Mouse (Mus musculus) left cerebral cortex, postnatal 25 days (tissue): Measurements from ENCODE around the gene Slc9a9. TPM values are rescaled to one million over a fixed set of nuclear protein-coding genes. Genes with fewer than 3 reads are reported as not detected.

Source experiments
- DNase-seq, 2 experiments: peaks; one replicate each; pipeline ENCODE4 v3.0.0; 2022; ENCODE audit warnings: low spot score in 2 of 2, mixed read lengths in 1 of 2
- intact Hi-C: fragments of 180-260 bp; cut with DNase I; formaldehyde crosslinking; loops from one replicate; pipeline ENCODE4 v1.15.1; 2025
- total RNA-seq, 2 experiments: library from RNA; stranded (reverse); gene quantifications; 2 replicates each; pipeline ENCODE4 v1.2.3; 2021

Slc9a9 gene
- total RNA-seq, 2 experiments from 2014 or later, result 17.9 to 24.0 TPM

DNA sequence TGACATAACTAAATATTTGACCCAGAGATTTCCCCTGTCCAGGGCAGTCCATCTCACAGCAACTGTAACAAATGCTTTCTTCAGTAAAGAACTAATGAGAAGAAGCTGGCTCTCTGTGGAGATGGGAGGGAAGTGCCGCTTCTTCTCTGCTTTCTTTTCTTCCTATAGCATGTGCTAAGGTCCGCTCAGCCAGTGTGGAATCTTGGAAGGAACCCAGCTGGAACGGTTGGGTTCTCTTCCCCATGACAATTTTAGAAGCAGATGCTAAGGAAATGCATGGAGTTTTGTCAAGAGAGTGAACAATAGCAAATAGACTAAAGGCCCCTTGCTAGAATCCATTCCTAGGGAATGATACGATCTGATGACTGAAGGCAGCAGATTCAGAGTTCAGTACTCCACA is 496.5 kb downstream of the Slc9a9 start:
- DNase-seq, result peak; percentile 27 to 76
- intact Hi-C loops, result no loop called here

DNA sequence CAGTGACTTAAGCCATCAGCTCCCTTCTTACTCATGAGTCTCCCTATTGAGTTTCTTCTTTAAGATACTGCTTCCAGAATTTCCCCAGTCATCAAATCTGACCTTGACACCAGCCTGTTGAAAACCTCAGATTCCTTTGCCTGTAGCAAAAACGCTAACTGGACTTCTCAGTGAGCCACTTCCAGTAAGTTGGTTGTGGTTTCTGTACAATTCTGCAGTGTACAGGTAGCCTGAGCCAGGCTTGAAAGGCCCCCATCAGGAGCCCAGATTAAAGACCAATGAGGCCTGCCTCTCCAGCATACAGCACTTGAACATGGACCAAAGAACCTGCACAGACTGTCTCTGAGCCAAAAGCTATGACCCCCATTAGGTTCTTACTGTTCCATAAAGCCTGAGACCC is 498.1 kb downstream of the Slc9a9 start:
- intact Hi-C loops, result no loop called here
- no peak for DNase-seq

DNA sequence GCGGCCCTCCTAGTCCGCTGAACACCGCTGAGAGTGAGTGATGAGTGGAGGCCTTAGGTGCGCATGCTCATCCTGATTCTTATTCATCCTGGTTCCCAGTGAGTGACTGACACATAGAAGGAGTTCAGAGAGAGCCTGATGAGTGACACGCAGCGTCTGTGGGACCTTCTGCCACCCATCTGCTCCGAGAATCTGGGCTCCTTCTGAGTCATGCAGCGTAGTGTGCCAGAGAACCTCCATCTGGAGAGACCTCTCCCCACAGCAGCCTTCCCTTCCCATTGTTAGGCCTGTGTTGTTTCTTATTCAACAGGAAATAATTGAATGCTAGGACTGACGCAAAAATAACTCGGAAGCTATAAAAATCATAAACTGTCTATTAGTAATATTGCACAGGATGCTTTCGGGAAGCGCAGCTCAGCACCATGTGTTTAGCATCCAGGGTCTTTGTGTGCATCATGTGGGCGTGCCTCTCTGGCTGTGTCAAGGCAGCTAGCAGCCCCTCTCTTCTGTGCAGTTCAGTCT is 498.8 kb downstream of the Slc9a9 start:
- DNase-seq, result peak; percentile 56 to 61
- intact Hi-C loops, result no loop called here

DNA sequence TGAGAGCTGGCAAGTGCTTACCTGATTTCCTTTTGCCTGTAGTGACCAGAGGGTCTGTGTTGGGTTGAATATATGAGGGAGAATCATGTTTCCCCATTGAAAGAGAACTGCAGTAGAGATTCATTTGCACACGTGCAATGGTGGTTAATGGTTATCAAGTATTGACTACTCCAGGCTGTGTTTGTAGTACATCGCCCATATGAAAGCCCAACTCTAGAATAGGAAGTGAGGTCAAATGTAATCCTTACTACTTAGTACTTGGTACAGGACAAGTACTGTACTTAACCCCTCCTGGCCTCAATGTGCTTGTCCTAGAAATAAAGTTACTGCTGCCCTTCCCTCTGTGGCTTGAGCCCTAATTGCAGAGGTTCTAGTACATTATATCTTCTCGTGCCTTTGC is 508.5 kb downstream of the Slc9a9 start:
- intact Hi-C loops, result no loop called here
- DNase-seq, result no peak

DNA sequence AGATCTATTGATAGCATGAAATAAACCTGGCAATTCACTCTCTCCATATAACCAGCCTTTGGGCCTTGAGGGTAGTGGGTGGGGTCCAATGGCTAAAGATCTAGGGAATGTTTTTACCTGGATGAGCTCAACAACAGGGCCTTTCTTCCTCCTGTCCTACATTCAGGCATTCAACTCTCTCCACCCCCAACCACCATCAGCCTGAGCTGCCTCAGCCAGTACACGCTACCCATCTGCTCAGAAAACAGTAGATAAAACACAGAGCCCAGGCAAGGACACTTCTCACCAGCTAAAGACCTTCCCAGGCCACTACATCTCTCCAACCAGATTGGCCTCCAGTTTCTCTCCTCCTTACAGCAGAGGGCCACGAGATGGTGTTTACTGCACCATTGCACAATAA is 510.3 kb downstream of the Slc9a9 start:
- no peak for DNase-seq
- intact Hi-C loops, result no loop called here

DNA sequence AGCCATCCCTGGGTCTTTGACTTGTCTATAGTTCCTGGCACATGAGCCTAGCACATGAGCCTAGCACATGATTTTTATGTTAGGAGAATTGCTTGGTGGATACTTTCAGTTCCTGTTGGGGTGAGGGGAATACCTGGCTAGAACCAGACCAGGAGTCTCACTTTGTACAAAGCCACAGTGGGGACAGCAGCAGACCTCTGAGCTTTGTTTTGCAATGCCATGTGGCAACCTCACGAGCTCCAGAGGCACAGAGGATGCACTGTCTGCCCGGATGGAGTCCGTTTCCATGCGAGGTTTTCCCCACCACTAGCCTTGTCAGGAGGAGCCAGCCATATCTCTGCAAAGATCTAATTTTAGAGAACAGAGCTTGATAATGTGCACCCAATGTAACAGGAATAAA is 510.9 kb downstream of the Slc9a9 start:
- DNase-seq, result no peak
- intact Hi-C loops, result no loop called here

DNA sequence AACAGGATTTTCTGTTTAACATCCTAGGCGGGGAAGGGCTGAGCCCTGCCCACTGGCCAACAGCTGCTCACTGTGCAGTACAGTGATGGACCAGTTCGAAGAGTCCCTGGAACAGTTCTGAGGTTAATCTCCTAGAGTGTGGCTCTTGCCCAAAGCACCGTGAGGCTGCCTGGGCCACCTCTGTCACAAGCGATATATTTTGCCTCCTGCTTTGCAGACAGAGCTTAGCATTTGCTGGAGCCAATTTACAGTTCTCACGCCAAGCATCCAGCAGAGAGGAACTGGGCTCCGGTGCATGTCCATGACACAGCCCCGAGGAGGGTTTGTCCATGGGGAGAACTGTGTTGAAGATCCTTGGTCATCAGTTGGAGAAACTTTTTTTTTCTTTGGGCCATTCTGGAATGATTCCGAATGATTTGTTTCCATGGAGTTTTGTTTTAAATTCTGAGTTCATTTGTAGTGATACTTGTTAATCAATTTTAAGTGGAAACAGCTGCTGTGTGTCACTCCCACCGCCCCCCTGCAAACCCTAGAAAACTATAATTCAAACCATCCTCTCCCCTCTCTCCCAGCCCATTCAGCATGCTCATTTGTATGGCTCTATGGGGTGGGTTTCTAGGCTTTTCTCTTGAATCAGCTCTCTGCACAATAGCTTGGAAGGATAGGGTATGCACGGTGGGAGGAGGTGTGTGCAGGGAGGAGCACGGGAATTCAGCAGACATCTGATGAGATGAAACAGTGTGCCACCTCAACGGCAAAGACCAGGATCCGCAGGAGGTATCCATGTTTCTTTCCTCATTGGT is 511.7 kb downstream of the Slc9a9 start:
- intact Hi-C loops, result no loop called here
- no peak for DNase-seq

DNA sequence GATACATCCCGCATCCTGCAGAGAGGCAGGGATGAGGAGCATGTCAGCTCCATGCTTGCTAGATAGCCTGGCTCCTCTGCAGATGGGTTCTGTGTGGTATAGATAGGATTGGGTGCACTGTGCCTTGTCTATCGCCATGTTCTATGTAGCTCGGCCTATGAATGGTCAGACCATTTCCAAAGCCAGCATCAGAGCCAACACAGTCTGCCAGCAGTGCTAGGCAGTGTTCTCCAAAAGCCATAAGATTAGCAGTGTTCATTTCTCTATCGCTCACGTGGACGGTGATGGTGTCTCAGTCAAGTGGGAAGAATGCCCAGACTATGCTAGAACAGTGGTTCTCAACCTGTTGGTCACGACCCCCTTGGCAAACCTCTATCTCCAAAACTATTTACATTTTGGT is 512.6 kb downstream of the Slc9a9 start:
- intact Hi-C loops, result no loop called here
- DNase-seq, result no peak

DNA sequence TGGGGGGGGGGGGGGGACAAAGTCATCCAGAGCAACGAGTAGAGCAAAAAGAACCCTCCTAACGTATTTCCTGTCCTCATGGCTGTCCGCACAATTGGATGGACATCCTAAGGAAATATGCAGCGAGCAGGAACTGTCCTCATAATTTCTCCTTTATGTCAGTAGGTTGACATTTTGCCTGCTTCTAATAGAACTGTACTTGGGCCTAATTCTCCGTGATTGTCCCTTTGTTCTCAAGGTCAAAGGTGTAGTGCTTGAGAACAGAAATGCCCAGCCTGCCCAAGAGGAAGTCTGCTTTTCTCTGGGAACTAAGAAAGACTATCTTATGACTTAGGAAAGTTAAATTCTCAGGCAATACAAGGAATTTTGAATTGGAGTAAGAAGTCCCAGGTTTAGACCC is 514.7 kb downstream of the Slc9a9 start:
- intact Hi-C loops, result no loop called here

DNA sequence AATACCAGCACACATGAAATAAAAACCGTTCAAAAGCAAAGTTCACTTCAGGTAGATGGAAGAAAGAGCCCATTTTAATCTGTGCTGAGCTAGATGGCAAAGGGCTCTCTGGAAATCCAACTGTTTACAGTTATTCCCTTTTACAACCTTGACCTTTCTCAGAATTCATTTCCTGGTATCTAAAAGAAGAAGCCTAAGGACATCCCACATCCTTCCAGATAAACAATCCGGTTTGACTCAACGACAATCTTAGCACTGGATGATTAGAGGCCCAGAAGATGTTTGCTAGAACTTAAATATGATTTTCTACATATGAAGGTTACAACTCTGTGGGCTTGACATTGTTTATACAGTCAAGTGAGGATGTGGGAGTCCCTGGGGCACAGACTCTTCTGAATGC is 516.1 kb downstream of the Slc9a9 start:
- no peak for DNase-seq
- intact Hi-C loops, result no loop called here

More for the DNA sequence above, 514.7 kb downstream of the Slc9a9 start:
- DNase-seq, result no peak

DNA sequence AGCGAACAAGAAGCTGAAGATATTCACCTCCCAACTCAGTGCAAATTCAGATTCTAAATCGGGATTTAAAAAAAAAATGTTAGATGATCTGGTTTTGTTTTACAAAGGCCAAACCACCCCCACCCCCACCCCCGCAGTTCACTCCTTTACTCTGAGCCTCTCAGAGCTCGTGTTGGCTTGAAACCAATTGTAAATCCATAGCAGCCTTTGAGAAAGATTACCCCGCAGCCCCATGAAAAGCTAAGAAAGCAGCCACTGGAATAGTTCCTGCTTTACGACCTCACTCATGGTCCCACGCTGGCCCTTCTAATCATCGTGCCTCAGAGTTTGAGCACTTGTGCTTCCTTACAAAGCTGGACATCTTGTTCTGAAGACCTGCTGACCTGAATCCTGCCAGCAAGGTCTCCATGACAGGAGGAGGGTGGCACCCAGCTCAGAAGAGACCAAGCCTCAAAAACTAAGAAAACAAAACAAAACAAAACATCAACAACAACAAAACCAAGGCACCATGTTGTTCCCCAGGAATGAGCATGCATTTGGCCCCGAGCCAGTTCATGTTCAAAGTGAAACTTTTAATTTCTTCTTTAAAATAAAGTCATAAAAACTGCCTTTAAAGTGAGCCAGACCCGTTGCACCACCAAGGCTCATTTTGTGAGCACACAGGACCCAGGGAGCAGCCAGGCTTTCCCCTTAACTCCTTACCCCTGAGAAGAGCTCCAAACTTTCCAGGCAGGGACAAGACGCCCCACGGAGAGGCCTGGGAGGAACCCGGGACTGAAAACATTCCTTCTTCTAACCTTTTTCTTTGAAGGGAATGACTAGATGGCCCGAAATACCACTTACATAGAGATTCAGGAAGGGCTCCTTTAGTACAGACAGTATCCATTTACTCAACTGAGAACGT is 516.9 kb downstream of the Slc9a9 start:
- intact Hi-C loops, result no loop called here
- DNase-seq, result no peak

DNA sequence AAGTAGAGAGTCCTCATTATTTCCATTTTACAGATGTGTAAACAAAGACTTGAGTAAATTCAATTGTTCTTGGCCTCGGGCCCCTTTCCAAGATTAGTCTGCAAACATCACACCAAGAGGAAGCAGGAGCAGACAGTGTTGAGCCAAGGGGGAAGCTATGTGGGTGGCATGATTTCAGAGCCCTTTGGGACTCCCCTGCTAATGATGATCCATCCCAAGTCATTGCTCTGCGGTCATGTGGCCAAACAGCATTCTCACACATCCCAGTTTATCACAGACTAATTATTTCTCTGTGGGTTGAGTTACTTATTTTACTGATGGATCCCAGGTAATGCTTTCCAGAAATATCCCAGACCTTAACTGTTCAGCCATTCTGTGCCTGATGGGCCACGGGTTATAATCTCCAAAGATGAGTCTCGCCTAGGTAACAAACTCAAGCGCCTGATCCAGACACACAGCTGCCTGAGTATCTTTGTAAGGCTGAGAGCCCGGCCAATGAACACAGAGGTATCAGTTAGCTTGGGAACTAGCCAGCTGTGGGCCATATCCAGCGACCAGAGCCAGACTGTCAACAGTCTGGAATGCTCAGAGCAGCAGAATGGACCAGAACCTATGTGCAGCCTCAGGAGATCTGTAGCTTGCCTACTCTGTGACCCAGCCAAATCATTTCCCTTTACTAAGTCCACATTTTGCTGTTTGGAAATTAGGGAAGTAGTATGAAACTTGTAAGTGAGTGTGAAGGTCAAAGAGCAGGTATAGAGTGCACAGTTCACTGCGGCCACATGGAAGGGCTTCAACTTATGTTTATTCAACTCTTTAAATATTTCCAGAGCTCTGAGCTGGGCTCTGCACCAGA is 518.9 kb downstream of the Slc9a9 start:
- no peak for DNase-seq
- intact Hi-C loops, result no loop called here

DNA sequence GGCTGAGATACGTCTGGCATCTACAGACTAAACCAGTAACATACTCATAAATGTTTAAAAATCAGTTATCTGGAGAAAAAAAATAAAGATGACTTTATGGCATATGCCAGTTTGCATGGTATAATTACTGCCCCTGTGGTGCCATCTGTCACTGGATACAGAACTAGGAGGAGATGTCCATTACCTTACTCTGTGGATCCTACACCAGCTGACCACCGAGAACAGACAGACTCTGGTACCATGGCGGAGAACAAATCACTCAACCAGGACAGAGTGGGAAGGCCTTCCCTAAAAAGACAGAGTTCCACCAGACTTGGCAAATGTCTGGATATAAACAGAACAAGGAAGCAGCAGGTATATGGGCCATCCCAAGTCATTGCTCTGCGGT is 519.5 kb downstream of the Slc9a9 start:
- intact Hi-C loops, result no loop called here
- DNase-seq, result no peak

DNA sequence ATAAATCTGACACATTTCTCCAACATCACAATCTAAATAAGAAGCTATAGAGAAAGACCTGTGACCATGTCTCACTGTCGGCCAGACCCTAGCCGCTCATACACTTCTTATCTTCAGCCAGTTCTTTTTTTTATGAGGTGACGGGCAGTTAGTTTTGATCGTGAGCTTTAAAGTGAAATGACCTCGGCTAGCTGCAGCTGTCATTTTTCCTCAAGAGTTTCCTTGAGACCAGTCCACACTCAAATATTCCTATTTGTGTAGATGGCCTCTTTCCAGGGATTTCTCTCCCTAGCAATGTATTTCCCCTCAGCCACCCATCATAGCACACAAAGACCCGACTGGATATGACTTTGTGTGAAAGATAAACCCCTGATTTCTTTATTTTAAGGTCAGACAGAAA is 521.7 kb downstream of the Slc9a9 start:
- DNase-seq, result no peak
- intact Hi-C loops, result no loop called here

DNA sequence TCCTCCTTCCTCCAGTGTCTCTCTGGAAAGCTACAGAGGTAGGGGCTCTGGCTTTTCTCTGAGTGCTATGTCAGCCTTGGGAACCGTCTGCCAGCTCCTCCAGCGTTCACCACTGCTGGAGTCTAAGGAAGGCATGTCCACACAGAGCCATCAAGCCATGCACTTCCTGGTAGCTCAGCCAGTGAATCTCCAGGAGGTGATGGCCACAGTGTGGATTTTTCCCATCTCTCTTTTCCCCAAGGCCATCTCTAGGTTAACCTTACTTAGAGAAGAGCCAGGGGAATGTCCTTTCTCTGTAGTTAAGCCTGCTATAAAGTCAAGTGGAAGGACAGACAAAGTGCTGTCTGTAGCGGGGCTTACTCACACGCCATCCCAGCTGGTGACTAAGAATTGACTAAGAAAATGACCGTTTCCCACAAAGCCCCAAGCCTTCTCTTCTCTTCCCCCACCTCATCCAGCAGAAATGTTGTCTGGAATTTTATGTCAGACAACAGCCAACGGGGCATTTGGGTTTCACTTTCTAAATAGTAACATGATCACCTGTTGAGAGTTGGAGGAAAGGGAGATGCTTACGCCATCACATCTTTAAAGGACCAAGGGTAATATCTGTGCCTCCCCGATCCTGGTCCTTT is 523.3 kb downstream of the Slc9a9 start:
- intact Hi-C loops, result no loop called here

DNA sequence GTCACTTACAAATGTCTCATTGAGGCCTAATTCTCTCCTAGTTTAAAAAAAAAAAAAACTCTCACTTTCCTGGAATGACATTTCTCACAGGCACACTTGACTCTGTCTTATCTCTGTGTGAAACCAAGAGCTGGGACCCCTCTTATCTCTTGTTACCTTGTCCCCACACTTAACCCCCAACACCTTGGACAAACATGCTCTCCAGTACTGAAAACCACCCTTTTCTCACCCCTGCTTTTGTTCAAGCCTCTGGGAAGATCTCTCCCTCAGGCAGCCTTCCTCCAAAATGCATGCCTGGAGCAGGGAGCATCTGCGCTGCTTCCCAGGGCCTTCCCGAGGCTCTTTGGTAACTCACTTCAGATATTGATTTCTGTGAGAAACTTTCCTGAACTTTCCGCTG is 524.0 kb downstream of the Slc9a9 start:
- DNase-seq, result no peak
- intact Hi-C loops, result no loop called here

More for the DNA sequence above, 523.3 kb downstream of the Slc9a9 start:
- no peak for DNase-seq

DNA sequence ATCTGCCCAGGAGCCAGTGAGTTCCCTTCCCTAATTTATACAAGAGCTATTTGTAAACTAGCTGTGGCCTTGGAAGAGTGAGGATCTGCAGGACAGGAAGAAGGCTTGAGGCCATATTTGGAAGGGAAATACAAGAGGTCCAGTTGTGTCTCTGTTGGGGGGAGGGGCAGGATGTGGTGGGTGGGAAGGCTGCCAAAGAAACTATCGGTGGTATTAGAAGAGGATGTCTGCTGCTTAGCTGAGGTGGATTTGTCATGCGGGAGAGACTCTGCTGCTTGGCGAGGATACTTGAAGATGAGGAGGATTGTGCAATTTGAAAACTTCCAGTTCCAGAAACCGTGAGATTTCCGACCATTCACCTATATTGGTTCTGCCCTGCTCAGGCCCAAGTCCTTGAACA is 524.4 kb downstream of the Slc9a9 start:
- DNase-seq, result peak in 1 of 2 experiments; percentile 18
- intact Hi-C loops, result no loop called here

DNA sequence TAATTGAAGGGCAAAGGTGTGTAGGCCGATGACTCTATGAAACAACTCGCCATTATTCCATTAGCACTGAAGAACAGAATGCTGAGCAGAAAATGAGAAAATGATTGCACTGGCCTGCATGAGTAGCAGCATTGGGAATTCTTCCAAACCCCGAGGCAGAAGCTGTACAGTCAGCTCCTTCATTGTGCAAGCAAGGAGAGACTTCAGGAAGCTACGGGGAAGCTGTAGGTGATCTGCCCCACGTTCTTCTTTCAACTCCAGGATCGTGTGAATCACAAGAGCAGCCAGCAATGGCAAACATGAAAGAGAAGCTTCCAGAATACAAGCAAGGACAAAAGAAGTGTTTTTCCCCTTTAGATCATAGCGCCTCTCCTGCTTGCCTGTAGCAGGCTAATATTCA is 538.0 kb downstream of the Slc9a9 start:
- intact Hi-C loops, result no loop called here
- DNase-seq, result peak in 1 of 2 experiments; percentile 26

DNA sequence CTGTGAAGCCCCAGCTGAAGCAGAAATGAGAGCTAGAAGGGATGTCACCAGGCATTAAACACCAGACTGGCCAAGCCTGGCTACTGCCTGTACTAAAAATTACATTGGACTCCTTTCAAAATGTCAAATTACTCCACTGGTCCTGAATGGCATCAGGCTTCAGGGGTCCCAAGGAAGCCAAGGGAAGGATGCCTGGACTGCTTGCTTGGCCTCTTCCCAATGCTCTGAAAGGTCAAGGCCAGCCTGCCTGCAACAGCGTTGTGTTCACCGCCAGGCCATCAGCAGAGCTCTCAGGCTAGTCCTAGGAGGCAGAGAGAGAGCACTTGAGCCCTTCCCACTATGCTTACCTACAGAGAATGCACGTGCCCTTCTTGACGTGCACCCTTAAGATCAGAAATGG is 539.0 kb downstream of the Slc9a9 start:
- no peak for DNase-seq
- intact Hi-C loops, result no loop called here
